Mouse (Mus musculus) C2C12 (cell line): ENCODE results near the gene Fam240a. TPM values are rescaled to one million over a fixed set of nuclear protein-coding genes. Genes with fewer than 3 reads are reported as not detected.

Experiments used
- H3K27me3 ChIP-seq: one replicate; pipeline ENCODE4 v1.6.1; 2011; ENCODE audit not compliant: control insufficient read depth, insufficient read depth, insufficient read length
- H3K36me3 ChIP-seq: one replicate; pipeline ENCODE4 v1.6.1; 2011; ENCODE audit not compliant: control insufficient read depth, insufficient read depth
- H3K4me3 ChIP-seq: one replicate; pipeline ENCODE4 v1.5.1; 2011; ENCODE audit warnings: mild to moderate bottlenecking, control low read depth; ENCODE audit not compliant: poor library complexity, insufficient read depth, severe bottlenecking
- H3K79me2 ChIP-seq: one replicate; pipeline ENCODE4 v1.6.1; 2011; ENCODE audit not compliant: control insufficient read depth, insufficient read depth
- H3K79me3 ChIP-seq: one replicate; pipeline ENCODE4 v1.6.1; 2011; ENCODE audit warnings: low read depth, control low read depth
- H3ac ChIP-seq: one replicate; pipeline ENCODE3; 2011; ENCODE audit warnings: low read depth; ENCODE audit not compliant: control insufficient read depth, insufficient read length
- CEBPB ChIP-seq: IDR thresholded peaks from one replicate; pipeline ENCODE4 v1.6.1; 2011; ENCODE audit warnings: low read depth, mild to moderate bottlenecking, control low read depth, moderate library complexity
- CTCF ChIP-seq: IDR thresholded peaks from one replicate; pipeline ENCODE4 v1.5.1; 2011; ENCODE audit not compliant: control insufficient read depth, insufficient read depth, insufficient read length
- FOSL1 ChIP-seq: IDR thresholded peaks from one replicate; pipeline ENCODE4 v1.8.0; 2011; ENCODE audit warnings: mild to moderate bottlenecking, low read length; ENCODE audit not compliant: poor library complexity, insufficient read depth, severe bottlenecking
- MAX ChIP-seq: IDR thresholded peaks from one replicate; pipeline ENCODE4 v1.6.1; 2011; ENCODE audit warnings: mild to moderate bottlenecking, control low read depth
- MYOD1 ChIP-seq: IDR thresholded peaks from one replicate; pipeline ENCODE4 v1.6.1; 2011; ENCODE audit warnings: low read depth; ENCODE audit not compliant: control insufficient read depth, insufficient read length
- MYOG ChIP-seq: IDR thresholded peaks from one replicate; pipeline ENCODE4 v1.6.1; 2011; ENCODE audit not compliant: control insufficient read depth, insufficient read length; ENCODE audit errors: extremely low read depth
- USF1 ChIP-seq: IDR thresholded peaks from one replicate; pipeline ENCODE4 v1.6.1; 2011; ENCODE audit warnings: low read depth, mild to moderate bottlenecking, control low read depth, moderate library complexity
- polyA plus RNA-seq: library from polyadenylated mRNA; unstranded; fragments of >200 nt; fragmentation: generic; extraction: Trizol; gene quantifications from one replicate; pipeline ENCODE4 v1.2.1, GENCODE M21; 2012; ENCODE audit warnings: missing spikeins

The Fam240a gene
- polyA plus RNA-seq, 1 experiment, result not detected

- Histone ChIP-seq H3K4me3 (no peak overlapping the region), H3ac (no peak overlapping the region), H3K27me3 (no peaks in the 10 kb centered on the region), H3K79me3 (no peaks in the 10 kb centered on the region), H3K79me2 (no peaks in the 10 kb centered on the region), H3K36me3 (no peaks in the 10 kb centered on the region)
- TF ChIP-seq USF1, result no peak
- TF ChIP-seq CTCF, result no peak
- TF ChIP-seq MAX, result no peak
- TF ChIP-seq MYOG, result no peak
- TF ChIP-seq MYOD1, result no peak
- TF ChIP-seq FOSL1, result no peak
- no peak for TF ChIP-seq CEBPB
Measured at GRCm38 (mm10) chr9:110887388-110888303, 29.0 kb downstream of the Fam240a start.

GRCm38 (mm10) chr9:110881953-110882352 is 34.7 kb downstream of the Fam240a start:
- Histone ChIP-seq H3K36me3 (no peaks in the 10 kb centered on the region), H3ac (no peak overlapping the region), H3K27me3 (no peaks in the 10 kb centered on the region), H3K4me3 (no peak overlapping the region), H3K79me2 (no peaks in the 10 kb centered on the region), H3K79me3 (no peaks in the 10 kb centered on the region)
- no peak for TF ChIP-seq FOSL1

DNA sequence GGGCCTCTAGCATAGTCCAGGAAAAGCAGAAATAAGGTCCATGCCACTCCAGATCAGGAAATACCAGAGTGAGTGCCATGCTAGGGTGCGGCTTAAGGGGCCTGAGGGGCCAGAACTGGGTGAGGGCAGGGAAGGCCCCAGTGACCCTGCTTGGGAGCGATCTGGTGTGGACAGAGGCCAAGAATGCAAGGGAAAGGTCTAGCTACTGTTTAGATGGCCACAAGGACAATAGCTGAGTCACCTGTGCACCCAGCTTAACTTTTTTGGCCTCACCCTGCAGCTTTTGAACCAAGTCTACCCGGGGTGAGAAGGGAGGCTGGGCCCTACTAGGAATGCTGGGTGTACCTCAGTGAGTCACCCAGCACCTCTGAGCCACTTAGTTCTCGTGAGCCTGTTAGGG is 35.9 kb downstream of the Fam240a start:
- Histone ChIP-seq H3K79me3 (no peaks in the 10 kb centered on the region), H3K4me3 (peak overlapping the region; percentile 25), H3K36me3 (no peaks in the 10 kb centered on the region), H3K27me3 (no peaks in the 10 kb centered on the region), H3K79me2 (no peaks in the 10 kb centered on the region), H3ac (no peak overlapping the region)
- TF ChIP-seq FOSL1, result no peak
- TF ChIP-seq CEBPB, result no peak
- no peak for TF ChIP-seq CTCF
- no peak for TF ChIP-seq MAX
- TF ChIP-seq MYOD1, result no peak
- TF ChIP-seq USF1, result no peak
- no peak for TF ChIP-seq MYOG

GRCm38 (mm10) chr9:110879998-110880561 is 36.6 kb downstream of the Fam240a start, which contains the start of gene Tmie:
Tmie (minus strand) TSS chr9:110880113.
- Histone ChIP-seq H3ac (no peak within 1 kb of the TSS), H3K27me3 (no peaks in the 10 kb centered on the region), H3K4me3 (peak within 1 kb of the TSS; percentile 25), H3K36me3 (no peaks in the 10 kb centered on the region), H3K79me2 (no peaks in the 10 kb centered on the region), H3K79me3 (no peaks in the 10 kb centered on the region)
- TF ChIP-seq CEBPB (no peak), MYOD1 (no peak), USF1 (no peak), MYOG (no peak), CTCF (no peak), FOSL1 (no peak), MAX (no peak)

GRCm38 (mm10) chr9:110879191-110879920 is 37.3 kb downstream of the Fam240a start, which contains the start of gene Als2cl:
Als2cl (plus strand) TSS chr9:110879870.
- Histone ChIP-seq H3ac (no peak within 1 kb of the TSS), H3K79me3 (no peaks in the 10 kb centered on the region), H3K36me3 (no peaks in the 10 kb centered on the region), H3K4me3 (peak within 1 kb of the TSS; percentile 25), H3K27me3 (no peaks in the 10 kb centered on the region), H3K79me2 (no peaks in the 10 kb centered on the region)
- no peak for TF ChIP-seq MYOD1
- TF ChIP-seq FOSL1, result no peak
- no peak for TF ChIP-seq USF1
- TF ChIP-seq MAX, result no peak
- no peak for TF ChIP-seq MYOG
- no peak for TF ChIP-seq CTCF
- TF ChIP-seq CEBPB, result no peak
